Mouse (Mus musculus) kidney, postnatal 25 days (tissue): ENCODE results near the gene Znrd1as.

Experiments used
- DNase-seq, 2 experiments: peaks; one replicate each; pipeline ENCODE4 v3.0.0; 2021; ENCODE audit warnings: mixed read lengths in 2 of 2

Znrd1as gene

DNA sequence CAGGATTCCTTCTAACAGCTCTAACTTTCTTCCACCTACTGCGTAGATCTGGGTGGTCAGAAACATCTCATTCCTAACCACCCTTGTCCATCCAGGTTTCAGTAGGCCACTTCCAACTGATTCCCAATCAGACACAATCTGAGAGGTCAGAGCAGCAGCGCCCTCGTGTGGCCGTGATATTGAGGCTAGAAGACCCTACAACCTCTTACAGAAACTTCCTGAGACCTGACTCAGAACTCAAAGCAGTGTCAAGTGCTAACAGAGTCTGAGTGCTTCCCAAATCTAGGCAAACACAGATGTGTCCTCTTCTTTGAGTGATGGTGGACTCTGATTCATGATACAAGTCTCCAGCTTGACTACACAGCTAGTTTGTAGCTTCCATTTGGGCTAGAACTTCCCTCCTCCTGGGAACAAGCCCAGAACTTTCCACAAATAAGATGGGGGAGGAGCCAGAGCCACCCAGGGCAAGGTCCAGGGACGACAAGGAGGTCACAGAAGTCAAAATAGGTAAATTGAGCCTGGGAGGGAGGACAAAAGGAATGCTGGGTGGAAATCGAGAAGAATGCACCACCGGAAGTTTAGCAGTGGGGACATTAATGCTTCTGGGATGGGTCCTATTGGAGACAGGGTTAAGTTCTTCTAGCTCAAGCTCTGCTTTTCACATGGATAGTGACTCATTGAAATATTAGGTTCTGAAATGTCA lies 38.8 kb downstream of the Znrd1as start:
- DNase-seq, result peak; percentile 77 to 94

- DNase-seq, result no peak
These were observed 40.1 kb downstream of the Znrd1as start for GRCm38 (mm10) chr17:36998477-36998876.

DNA sequence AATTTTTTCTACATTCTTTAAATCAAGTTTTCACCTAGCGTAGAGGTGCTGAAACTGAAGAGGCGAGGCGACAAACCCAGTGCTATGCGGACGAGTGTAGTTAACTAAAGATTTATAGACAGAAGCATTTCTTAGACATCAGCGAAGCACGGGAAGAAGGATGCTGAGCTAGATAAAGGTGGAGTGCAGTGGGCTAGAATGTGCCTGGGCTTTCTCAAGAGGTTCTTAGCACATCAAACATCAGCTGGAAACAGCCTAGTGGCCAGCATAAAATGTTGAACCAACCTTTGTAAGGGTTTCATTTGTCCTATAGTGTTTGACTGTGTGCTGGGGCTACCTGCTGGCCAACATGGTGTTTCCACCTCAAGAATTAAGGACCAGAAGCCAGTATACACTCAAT lies 42.5 kb downstream of the Znrd1as start, which contains the start of gene Zfp57:
Gene Zfp57, plus strand, starts transcription at position 301 of the 400 bp plus-strand sequence.
- no peak for DNase-seq

DNA sequence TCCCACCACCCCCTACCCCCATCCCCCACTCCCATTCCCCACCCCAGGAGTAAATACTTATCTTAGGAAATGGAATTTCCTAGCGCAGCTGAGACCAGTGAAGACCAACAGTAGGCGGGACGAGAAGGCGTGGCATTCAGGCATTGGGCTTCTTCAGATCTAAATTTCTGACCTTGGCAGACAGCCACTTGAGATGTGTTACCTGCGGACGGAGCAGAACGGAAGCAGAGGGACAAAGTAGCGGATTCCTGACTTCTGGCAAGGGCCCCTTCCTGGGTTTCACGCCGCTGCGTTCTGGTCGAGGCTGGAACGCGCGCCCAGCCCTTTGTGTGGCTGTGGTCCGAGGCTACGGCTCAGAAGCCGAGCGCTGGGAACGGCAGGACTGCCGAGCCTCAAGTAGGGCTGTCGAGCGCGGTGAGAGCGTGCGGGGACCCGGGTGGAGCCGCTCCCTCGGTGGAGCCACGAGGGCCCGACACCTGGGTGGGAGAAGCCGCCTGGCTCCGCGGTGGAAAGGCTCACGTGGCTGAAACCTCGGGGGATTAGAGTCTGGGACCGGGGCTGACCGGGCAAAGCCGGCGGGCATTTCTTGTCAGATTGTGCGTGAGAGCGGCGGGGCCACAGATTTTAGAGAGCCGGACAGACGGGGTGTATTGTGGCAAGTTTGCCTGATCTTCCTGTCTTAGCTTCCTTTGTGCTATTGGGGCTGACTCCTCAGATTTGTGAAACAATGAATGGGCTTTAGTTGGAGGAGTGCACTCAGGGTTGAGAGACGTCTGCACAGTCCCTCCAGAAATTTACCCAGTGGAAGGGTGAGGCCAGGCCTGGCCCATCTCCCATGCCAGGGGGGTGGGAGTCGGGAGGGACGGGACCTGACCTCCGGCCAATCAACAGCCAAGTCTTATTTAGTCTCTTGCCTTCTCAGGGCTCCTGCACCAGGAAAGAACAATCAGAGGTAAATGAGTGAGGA lies 44.3 kb downstream of the Znrd1as start:
- DNase-seq, result peak; percentile 73

DNA sequence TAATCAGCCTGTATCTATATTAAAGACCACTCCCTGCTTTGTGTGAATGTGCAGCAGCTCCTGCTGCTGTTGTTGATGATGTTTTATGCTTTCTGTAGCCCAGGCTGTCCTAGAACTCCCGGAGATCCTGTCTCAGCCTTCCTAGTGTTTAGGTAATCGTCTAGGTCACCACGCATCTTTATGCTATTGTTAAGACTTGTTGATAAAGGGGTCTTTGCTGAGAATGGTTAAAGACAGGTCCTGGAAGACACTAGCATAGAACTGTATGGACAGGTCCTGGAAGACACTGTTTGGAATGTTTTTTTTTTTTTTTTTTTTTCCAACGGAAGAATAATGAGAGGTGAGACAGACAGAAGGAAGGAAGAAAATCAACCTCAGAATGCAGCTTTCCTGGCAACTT lies 45.0 kb downstream of the Znrd1as start:
- DNase-seq, result no peak

- no peak for DNase-seq
These were observed 49.8 kb downstream of the Znrd1as start for GRCm38 (mm10) chr17:37008161-37008560.

DNA sequence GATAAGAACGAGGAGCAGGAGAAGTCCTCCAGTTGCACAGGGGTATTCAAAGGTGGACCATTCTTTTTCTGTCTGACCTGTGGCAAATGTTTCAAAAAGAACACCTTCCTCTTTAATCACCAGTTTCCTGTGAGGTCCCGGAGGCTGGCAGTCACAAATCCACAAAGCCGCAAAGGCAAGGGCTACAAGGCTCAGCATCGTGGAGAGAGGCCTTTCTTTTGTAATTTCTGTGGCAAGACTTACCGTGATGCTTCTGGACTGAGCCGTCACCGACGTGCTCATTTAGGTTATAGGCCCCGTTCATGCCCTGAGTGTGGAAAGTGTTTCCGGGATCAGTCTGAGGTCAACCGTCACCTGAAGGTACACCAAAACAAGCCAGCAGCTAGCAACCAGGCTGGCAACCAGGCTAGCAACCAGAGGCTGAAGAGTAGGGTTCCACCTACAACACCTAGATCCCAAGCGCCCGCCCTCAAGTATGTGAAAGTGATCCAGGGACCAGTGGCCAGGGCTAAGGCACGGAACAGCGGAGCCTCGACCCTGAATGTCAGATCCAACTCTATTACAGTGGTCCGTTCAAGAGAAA lies 51.2 kb downstream of the Znrd1as start:
- DNase-seq, result no peak

DNA sequence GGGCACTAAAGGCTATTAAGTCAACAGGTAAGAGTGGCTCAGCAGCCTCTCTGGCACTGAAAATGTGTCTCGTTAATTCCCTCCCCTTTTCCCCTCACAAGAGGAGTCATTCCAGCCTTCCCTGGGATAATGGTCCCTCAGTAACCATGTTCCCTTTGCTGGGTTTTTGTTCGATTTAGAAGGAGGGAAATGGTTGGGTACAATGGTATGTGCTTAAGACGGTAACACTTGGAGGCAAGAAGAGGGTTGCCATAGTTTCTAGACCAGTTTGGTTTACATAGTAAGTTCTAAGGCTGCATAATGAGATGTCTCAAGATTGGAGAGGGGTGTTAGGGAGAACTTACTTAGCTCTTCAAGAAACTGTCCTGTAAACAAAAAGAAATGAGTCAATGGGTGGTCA lies 53.3 kb downstream of the Znrd1as start:
- DNase-seq, result no peak

DNA sequence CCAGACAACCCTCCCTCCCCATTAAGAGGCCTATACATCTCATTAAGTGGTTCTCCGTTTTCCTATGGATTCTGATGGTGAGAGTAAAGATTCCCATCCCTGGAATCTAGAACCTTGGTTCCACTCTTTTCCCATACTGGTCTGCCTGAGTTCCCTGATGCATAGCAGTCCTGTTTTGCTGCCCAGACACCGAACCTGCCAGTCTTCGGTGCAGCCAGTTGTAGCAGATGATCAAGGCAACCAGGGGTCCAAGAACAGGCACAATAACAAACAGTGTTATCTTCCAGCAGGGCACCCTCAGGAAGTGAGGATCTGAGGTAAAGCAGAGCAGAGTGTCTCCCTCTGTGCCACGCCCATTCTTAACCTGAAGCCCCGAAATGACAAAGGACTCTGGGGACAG lies 53.7 kb downstream of the Znrd1as start:
- no peak for DNase-seq
